Mouse (Mus musculus) hindbrain, embryonic 16.5 days (tissue): ENCODE results near the gene Csrp1. TPM values are rescaled to one million over a fixed set of nuclear protein-coding genes. Genes with fewer than 3 reads are reported as not detected.
A peak's percentile ranks its signal among the peaks of the same experiment; 100 is the strongest.

ENCODE experiments used
- ATAC-seq: fragments of 200-750 bp; cut with Nextera tagmentation; 2 replicates; pipeline ENCODE4 v1.8.0; 2017; ENCODE audit warnings: moderate TSS enrichment, moderate library complexity
- H3K27ac ChIP-seq: fragments of 300-500 bp; sonication (generic); 2 replicates; pipeline ENCODE4 v1.5.1; 2014; ENCODE audit warnings: low read depth, mild to moderate bottlenecking, control low read depth, low read length, moderate library complexity
- H3K27me3 ChIP-seq: fragments of 300-500 bp; sonication (generic); replicated peaks from 2 replicates; pipeline ENCODE4 v1.6.1; 2014; ENCODE audit warnings: low read length; ENCODE audit not compliant: control insufficient read depth, insufficient read depth
- H3K36me3 ChIP-seq: fragments of 300-500 bp; sonication (generic); 2 replicates; pipeline ENCODE4 v1.6.1; 2014; ENCODE audit warnings: mild to moderate bottlenecking, low read length, moderate library complexity, mixed read lengths; ENCODE audit not compliant: control insufficient read depth, insufficient read depth
- H3K4me1 ChIP-seq: fragments of 300-500 bp; sonication (generic); 2 replicates; pipeline ENCODE4 v1.6.1; 2014; ENCODE audit warnings: low read depth, low read length; ENCODE audit not compliant: control insufficient read depth, insufficient read depth
- H3K4me2 ChIP-seq: fragments of 300-500 bp; sonication (generic); 2 replicates; pipeline ENCODE4 v1.6.1; 2014; ENCODE audit warnings: mild to moderate bottlenecking, low read length, control low read depth, moderate library complexity
- H3K4me3 ChIP-seq: fragments of 300-500 bp; sonication (generic); 2 replicates; pipeline ENCODE4 v1.5.1; 2014; ENCODE audit warnings: mild to moderate bottlenecking, low read length, control low read depth, moderate library complexity
- H3K9ac ChIP-seq: fragments of 300-500 bp; sonication (generic); 2 replicates; pipeline ENCODE4 v1.6.1; 2014; ENCODE audit warnings: low read depth, mild to moderate bottlenecking, control low read depth, low read length, moderate library complexity
- H3K9me3 ChIP-seq: fragments of 300-500 bp; sonication (generic); 2 replicates; pipeline ENCODE4 v1.6.1; 2014; ENCODE audit warnings: mild to moderate bottlenecking, low read length, moderate library complexity; ENCODE audit not compliant: control insufficient read depth
- WGBS: fragments of 180-500 bp; shearing (Covaris S2); extraction: QIAGEN DNeasy Blood & Tissue Kit; methylation state at CpG from one replicate; pipeline ENCODE4 v1.1.7; 2014; 5-methylcytosine and 5-hydroxymethylcytosine counted together
- polyA plus RNA-seq: library from polyadenylated mRNA; unstranded; fragments of >200 nt; fragmentation: Nextera tagmentation; extraction: Ambion mirVana; gene quantifications from 2 replicates; pipeline ENCODE4 v1.2.1, GENCODE M21; 2015

Csrp1 gene
- polyA plus RNA-seq, 1 experiment from 2014 or later: 20.6 TPM

DNA sequence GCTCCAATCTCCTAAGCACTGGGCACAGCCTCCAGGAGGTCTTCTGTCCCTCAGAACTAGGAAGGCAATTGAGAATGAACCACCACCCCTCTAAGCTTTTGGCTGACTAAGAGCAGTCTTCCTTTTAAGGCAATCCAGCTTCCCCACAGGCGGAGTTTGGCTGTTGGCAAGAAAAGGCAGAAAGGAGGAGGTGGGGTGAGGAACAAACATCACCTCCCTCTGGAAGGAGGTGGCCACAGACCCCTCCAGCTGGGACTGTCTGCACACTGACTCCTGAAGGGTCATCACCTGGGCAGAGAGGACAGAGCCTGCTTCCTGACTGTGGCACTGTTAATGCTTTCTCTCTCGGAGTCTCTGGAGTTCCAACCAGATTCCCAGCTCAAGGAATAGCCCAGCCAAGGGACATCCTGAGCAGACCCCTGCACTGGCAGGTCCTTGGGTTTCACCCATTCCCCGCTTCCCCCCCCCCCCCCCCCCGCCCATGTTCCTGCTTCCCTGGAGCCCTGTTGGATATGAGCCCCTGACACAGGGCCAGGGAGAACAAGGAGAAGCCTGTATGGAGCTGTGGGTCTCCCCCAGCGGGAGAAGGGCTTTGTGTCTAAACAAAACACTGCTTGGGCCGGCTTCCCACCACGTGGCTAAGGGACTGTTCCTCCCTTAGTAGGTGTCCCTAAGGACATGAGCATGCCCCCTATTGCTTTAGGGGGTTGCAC is 14.5 kb downstream of the Csrp1 start:
- Histone ChIP-seq H3K27me3 (0 out of 2 replicates have a peak, but pooled peaks cover 2% of the 10 kb centered on the region), H3K4me3 (no peak overlapping the region), H3K9ac (no peak overlapping the region), H3K27ac (peak overlapping the region; percentile 60), H3K4me2 (no peak overlapping the region), H3K36me3 (no peaks in the 10 kb centered on the region), H3K4me1 (peaks cover 8% of the 10 kb centered on the region), H3K9me3 (peaks cover 3% of the 10 kb centered on the region)
- 24% methylated on average over 6 of the region's 7 CpGs for WGBS
- peak; percentile 84 for ATAC-seq

DNA sequence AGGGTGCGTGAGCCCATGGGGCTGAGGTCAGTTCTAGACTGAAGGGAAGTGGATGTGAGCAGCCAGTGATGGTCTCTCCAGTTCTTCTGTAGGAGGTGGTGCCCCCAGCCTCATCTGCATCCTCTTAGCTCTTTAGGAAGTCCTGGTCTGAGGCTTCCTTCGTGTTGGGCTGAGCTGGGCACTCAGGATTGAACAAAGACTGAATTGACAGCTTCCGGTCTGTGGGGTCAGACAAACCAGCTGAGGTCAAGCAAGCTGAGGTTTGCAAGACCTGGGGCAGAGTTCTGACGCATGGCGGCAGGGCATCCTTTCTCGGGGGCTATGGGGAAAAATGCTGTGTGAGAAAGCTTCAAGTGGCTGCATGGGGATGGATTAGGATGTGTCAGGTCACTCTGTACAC is 15.6 kb downstream of the Csrp1 start:
- Histone ChIP-seq H3K27ac (no peak overlapping the region), H3K4me2 (no peak overlapping the region), H3K4me1 (peaks cover 6% of the 10 kb centered on the region), H3K27me3 (no peaks in the 10 kb centered on the region), H3K36me3 (no peaks in the 10 kb centered on the region), H3K4me3 (no peak overlapping the region), H3K9me3 (peaks cover 3% of the 10 kb centered on the region), H3K9ac (no peak overlapping the region)
- WGBS: 42% methylated on average over 6 of the region's 6 CpGs
- no peak for ATAC-seq

DNA sequence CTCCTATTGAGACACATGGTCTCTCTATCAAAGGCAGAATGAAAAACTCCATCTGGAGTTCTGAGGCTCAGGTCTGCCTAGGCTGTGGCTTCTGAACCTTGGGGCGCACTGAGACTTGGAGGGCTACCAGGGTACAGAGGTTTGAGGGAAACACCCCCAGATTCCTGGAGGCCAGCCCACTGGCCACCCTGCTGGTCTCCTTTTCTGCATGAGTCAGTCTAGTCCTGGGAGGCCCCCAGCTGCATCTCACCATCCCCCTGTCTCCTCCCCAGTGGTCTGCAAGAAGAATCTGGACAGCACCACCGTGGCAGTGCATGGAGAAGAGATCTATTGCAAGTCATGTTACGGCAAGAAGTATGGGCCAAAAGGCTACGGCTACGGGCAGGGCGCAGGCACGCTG is 25.1 kb downstream of the Csrp1 start:
- 88% methylated on average over 7 of the region's 7 CpGs for WGBS
- H3K4me2 ChIP-seq: no peak overlapping the region

DNA sequence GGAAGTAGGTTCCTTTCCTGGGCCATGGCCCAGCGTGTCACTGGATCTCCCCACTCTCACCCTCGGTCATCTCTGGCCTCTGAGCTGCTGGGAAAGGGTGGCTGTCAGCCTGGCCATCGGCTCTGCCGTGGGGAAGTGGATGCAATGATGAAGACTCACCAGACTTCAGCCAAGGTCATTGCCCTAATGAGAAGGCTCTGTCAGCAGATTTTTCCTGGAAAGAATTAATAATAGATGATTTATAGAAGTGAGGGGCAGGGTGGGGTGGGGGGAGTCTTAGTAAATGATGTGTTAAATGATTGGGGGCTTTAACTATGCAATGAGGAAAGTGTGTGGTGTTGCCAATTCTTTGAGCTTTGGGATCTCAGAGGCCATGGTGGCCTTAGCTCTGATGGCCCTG is 26.4 kb downstream of the Csrp1 start:
- no peak overlapping the region for H3K27ac ChIP-seq
- H3K9ac ChIP-seq: no peak overlapping the region
- no peaks in the 10 kb centered on the region for H3K9me3 ChIP-seq
- no peak for ATAC-seq
- H3K4me3 ChIP-seq: no peak overlapping the region
- H3K4me1 ChIP-seq: peaks cover 2% of the 10 kb centered on the region; the same call in 1 of the 2 replicates
- 79% methylated on average over 4 of the region's 4 CpGs for WGBS
- no peak overlapping the region for H3K4me2 ChIP-seq
- no peaks in the 10 kb centered on the region for H3K27me3 ChIP-seq
- H3K36me3 ChIP-seq: no peaks in the 10 kb centered on the region

More for the DNA sequence above, 25.1 kb downstream of the Csrp1 start:
- peaks cover 8% of the 10 kb centered on the region for H3K4me1 ChIP-seq
- no peak overlapping the region for H3K9ac ChIP-seq
- no peaks in the 10 kb centered on the region for H3K9me3 ChIP-seq
- H3K27me3 ChIP-seq: no peaks in the 10 kb centered on the region
- no peak for ATAC-seq
- H3K36me3 ChIP-seq: no peaks in the 10 kb centered on the region
- H3K27ac ChIP-seq: no peak overlapping the region
- H3K4me3 ChIP-seq: no peak overlapping the region

DNA sequence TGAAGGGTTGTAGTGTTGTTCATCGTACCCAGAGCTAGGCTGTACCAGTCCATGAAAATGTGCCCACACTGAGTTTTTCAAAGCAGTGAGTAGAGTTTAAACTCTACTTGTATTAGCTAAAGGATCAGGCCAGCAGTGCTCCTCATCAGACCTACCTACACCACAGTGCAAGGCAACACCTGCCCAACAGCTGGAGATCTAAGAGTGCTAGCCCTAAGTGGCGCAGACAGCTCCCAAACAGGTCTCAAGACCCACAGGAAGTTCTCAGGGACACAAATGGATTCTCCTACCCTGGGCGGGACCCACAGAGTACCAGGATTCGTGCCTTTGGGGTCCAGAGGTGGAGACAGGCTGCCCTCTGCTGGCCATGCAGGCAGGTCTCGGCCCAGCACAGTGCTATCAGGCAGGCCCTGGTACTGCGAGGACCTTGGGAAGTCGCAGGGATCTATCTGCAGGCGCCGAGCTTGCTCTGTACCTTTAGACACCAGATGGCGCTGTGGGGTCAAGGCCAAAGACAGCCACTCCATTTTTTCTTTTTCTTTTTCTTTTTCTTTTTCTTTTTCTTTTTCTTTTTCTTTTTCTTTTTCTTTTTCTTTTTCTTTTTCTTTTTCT is 33.0 kb downstream of the Csrp1 start:
- Histone ChIP-seq H3K4me3 (no peak overlapping the region), H3K36me3 (no peaks in the 10 kb centered on the region), H3K9me3 (no peaks in the 10 kb centered on the region), H3K4me2 (no peak overlapping the region), H3K27me3 (no peaks in the 10 kb centered on the region), H3K9ac (no peak overlapping the region), H3K27ac (no peak overlapping the region), H3K4me1 (no peaks in the 10 kb centered on the region)
- peak; percentile 99 for ATAC-seq
- 13% methylated on average over 10 of the region's 10 CpGs for WGBS

DNA sequence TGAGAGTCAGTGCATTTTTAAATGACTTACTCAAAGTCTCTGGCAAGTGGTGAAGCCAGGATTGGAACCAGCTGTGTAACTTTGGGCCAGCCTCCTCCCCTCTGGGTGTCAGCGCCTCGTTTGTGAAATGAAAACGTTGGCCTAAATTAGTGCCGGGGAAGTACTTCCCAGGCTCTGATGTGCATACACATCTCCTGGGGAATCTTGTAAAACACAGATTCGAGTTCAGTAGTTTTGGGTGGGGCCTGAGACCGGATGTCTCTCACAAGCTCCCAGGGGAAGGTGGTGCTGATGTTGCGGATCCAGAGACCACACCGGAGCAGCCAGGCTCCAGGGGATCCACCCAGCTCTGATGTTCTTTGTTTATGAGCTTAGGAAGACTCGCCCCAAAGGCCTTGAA is 35.4 kb downstream of the Csrp1 start:
- no peak overlapping the region for H3K9ac ChIP-seq
- WGBS: 64% methylated on average over 9 of the region's 9 CpGs
- no peak overlapping the region for H3K27ac ChIP-seq
- no peaks in the 10 kb centered on the region for H3K9me3 ChIP-seq
- no peak overlapping the region for H3K4me2 ChIP-seq
- H3K4me3 ChIP-seq: no peak overlapping the region
- no peaks in the 10 kb centered on the region for H3K4me1 ChIP-seq
- ATAC-seq: no peak
- no peaks in the 10 kb centered on the region for H3K27me3 ChIP-seq
- no peaks in the 10 kb centered on the region for H3K36me3 ChIP-seq

DNA sequence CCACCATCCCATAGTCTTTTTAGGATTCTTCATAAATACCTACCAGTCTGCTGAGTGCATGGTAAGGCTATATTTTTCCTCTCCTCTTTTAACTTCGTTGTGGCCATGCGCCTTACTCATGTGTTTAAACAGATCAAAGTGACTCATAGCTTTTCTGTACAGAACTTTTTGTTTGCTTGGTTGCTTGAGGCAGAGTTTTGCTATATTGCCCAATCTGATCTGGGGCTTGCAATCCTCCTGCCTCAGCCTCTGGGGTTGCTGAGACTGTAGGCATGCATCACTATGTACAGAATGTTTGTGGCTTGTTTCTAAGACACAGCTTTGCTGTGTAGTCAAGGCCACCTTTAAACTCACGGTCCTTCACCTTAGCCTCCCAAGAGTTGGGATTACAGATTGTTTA is 36.1 kb downstream of the Csrp1 start:
- WGBS: 85% methylated on average over 3 of the region's 3 CpGs
- no peak overlapping the region for H3K4me3 ChIP-seq
- no peak overlapping the region for H3K27ac ChIP-seq
- no peak overlapping the region for H3K4me2 ChIP-seq
- H3K27me3 ChIP-seq: no peaks in the 10 kb centered on the region
- H3K36me3 ChIP-seq: no peaks in the 10 kb centered on the region
- H3K4me1 ChIP-seq: no peaks in the 10 kb centered on the region
- H3K9ac ChIP-seq: no peak overlapping the region
- H3K9me3 ChIP-seq: no peaks in the 10 kb centered on the region
- no peak for ATAC-seq

DNA sequence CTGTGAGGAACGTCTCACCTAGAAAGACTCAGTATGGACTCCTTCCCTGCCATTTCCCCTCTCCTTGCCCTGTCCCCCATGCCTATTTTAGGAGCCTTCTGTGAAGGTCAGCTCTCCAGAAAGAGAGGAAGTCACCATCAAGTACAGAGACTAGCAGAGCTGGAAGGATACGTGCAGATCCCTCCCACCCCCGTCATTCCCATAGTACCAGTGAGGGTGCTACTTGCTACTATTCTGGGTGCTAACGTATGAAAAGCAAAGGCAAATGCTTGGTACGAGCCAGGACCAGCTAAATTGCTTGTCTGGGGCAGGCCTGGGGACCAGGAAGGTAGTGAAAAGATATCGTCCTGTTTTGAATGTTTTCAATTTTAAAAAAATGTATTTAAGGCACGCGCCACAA is 37.4 kb downstream of the Csrp1 start:
- Histone ChIP-seq H3K9me3 (no peaks in the 10 kb centered on the region), H3K9ac (no peak overlapping the region), H3K4me3 (no peak overlapping the region), H3K36me3 (no peaks in the 10 kb centered on the region), H3K4me1 (no peaks in the 10 kb centered on the region), H3K27me3 (no peaks in the 10 kb centered on the region), H3K4me2 (no peak overlapping the region), H3K27ac (no peak overlapping the region)
- 77% methylated on average over 8 of the region's 8 CpGs for WGBS
- ATAC-seq: no peak

DNA sequence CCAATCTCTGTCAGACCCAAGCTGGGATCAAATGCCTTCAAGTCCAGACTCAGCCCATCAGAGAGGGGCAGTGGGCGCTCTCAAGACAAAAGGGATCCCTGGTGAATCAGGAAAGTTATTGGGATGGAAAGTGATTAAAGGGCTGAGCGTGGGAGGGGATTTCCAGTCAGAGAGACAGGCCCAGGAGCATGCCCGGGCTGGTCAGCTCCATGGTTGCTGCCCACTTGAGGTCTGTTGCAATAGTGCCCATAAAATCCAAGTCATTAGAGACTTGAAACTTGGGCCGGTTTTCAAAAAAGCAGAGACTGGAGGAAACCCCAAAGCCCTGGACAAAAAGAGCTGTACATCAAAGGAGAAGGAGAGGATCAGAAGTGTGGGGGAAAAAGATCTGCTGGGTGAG is 39.8 kb downstream of the Csrp1 start:
- 51% methylated on average over 4 of the region's 4 CpGs for WGBS

More for the DNA sequence above, 39.8 kb downstream of the Csrp1 start:
- Histone ChIP-seq H3K36me3 (no peaks in the 10 kb centered on the region), H3K9me3 (no peaks in the 10 kb centered on the region), H3K4me1 (no peaks in the 10 kb centered on the region), H3K4me3 (no peak overlapping the region), H3K9ac (no peak overlapping the region), H3K4me2 (no peak overlapping the region), H3K27me3 (no peaks in the 10 kb centered on the region), H3K27ac (no peak overlapping the region)
- ATAC-seq: no peak
